In genomic region chr1:134381795-134382625, GRCm38 (mm10) we compare ENCODE assay signal across 9 mouse cellular contexts. TPM values are rescaled to one million over a fixed set of nuclear protein-coding genes. Genes with fewer than 3 reads are reported as not detected.
A peak's percentile ranks its signal among the peaks of the same experiment; 100 is the strongest.
DNase-seq lines count a peak whose midpoint lies in the region; ATAC-seq and TF ChIP-seq lines count a peak whose summit lies in the region.
"Had no signal": no experiment of that assay in that cellular context is flagged by ENCODE, and none has a peak within 500 bp of the region (broad histone marks: within the 10 kb centered on the region; RNA-seq: fewer than 3 reads in every experiment).

No protein-coding gene starts in this region.

- no peaks in the 10 kb centered on the region for H3K27me3 ChIP-seq in heart, postnatal 0 days (ENCODE audit: control insufficient read depth, insufficient read depth, low read length)
- H3K27me3 ChIP-seq in liver, embryonic 13.5 days = peaks cover 19% of the 10 kb centered on the region
- no peaks in the 10 kb centered on the region for H3K27me3 ChIP-seq in neural tube, embryonic 14.5 days (ENCODE audit: control insufficient read depth, insufficient read depth, low read length)

- no peak for TF ChIP-seq CTCF in heart, postnatal 0 days (IDR thresholded peaks at IDR 0.05; ENCODE audit: low read depth)

- peak overlapping the region; percentile 57 for H3K4me2 ChIP-seq in heart, postnatal 0 days (ENCODE audit: low read depth, low read length)
- H3K4me2 ChIP-seq in liver, embryonic 13.5 days = peak overlapping the region; percentile 52
- peak overlapping the region; percentile 45 for H3K4me2 ChIP-seq in neural tube, embryonic 14.5 days (ENCODE audit: low read depth, low read length)

- no peak for ATAC-seq in heart, postnatal 0 days (ENCODE audit: insufficient read depth, low read depth)
- ATAC-seq in liver, embryonic 13.5 days (ENCODE audit: low read depth) = no peak
- ATAC-seq in neural tube, embryonic 14.5 days (ENCODE audit: low read depth) = no peak

- 6% methylated on average over 19 of the region's 19 CpGs for WGBS in heart, postnatal 0 days
- 4% methylated on average over 19 of the region's 19 CpGs for WGBS in liver, embryonic 13.5 days (ENCODE audit: insufficient replicate concordance)
- WGBS in neural tube, embryonic 14.5 days = 13% methylated on average over 19 of the region's 19 CpGs

- no peak for TF ChIP-seq EP300 in heart, postnatal 0 days (IDR thresholded peaks at IDR 0.05; ENCODE audit: low read depth)

- peak; percentile 93 for DNase-seq in heart, adult 11 months
- no peak for DNase-seq in heart, postnatal 25 days (ENCODE audit: low spot score)
- DNase-seq in embryo, embryonic 11 days = peak; percentile 29
- DNase-seq in heart, postnatal 0 days (ENCODE audit: low spot score) = no peak
- no peak for DNase-seq in liver, embryonic 13.5 days
- DNase-seq in ovary, postnatal 14 days (ENCODE audit: low spot score) = no peak
- DNase-seq in ovary, postnatal 10 days (ENCODE audit: low spot score) = no peak

- intact Hi-C loops in heart, postnatal 25 days (cut with DNase I) = no loop called here

- H3K4me3 ChIP-seq in heart, postnatal 0 days (ENCODE audit: low read depth, low read length) = peak overlapping the region; percentile 23
- H3K4me3 ChIP-seq in liver, embryonic 13.5 days (replicated peaks) = peak overlapping the region; percentile 10
- peak overlapping the region; percentile 16; the same call in 1 of the 2 replicates for H3K4me3 ChIP-seq in neural tube, embryonic 14.5 days (ENCODE audit: low read depth, low read length)

- peak overlapping the region; percentile 37 for H3K27ac ChIP-seq in heart, postnatal 0 days (ENCODE audit: low read depth)
- no peak overlapping the region for H3K27ac ChIP-seq in liver, embryonic 13.5 days
- no peak overlapping the region for H3K27ac ChIP-seq in neural tube, embryonic 14.5 days (ENCODE audit: low read depth, low read length)

- peaks cover 5% of the 10 kb centered on the region; the same call in 1 of the 2 replicates for H3K4me1 ChIP-seq in heart, postnatal 0 days (ENCODE audit: control insufficient read depth, insufficient read depth)
- H3K4me1 ChIP-seq in liver, embryonic 13.5 days (replicated peaks) = peaks cover 5% of the 10 kb centered on the region
- no peaks in the 10 kb centered on the region for H3K4me1 ChIP-seq in neural tube, embryonic 14.5 days (ENCODE audit: control insufficient read depth, insufficient read depth, low read length)

- no peaks in the 10 kb centered on the region for H3K36me3 ChIP-seq in heart, postnatal 0 days (replicated peaks; ENCODE audit: control insufficient read depth, insufficient read depth, low read length)
- H3K36me3 ChIP-seq in liver, embryonic 13.5 days = no peaks in the 10 kb centered on the region
- no peaks in the 10 kb centered on the region for H3K36me3 ChIP-seq in neural tube, embryonic 14.5 days (ENCODE audit: control insufficient read depth, insufficient read depth, low read length)

- no peaks in the 10 kb centered on the region for H3K9me3 ChIP-seq in heart, postnatal 0 days (replicated peaks; ENCODE audit: control insufficient read depth, low read length)
- 0 out of 2 replicates have a peak, but pooled peaks cover 3% of the 10 kb centered on the region for H3K9me3 ChIP-seq in liver, embryonic 13.5 days (replicated peaks)
- no peaks in the 10 kb centered on the region for H3K9me3 ChIP-seq in neural tube, embryonic 14.5 days (ENCODE audit: control insufficient read depth, low read length)

- H3K9ac ChIP-seq in heart, postnatal 0 days (replicated peaks; ENCODE audit: low read depth, low read length) = peak overlapping the region; percentile 24; the same call in 1 of the 2 replicates
- 0 out of 2 replicates have a peak overlapping the region, but pooled peaks have one; percentile 10 for H3K9ac ChIP-seq in liver, embryonic 13.5 days
- no peak overlapping the region for H3K9ac ChIP-seq in neural tube, embryonic 14.5 days (replicated peaks; ENCODE audit: low read depth, low read length)

RNA-seq across cellular contexts. Expression of gene 4933406M09Rik, which starts 3.7 kb away (rescaled TPM):
- not detected for total RNA-seq in heart, postnatal 25 days (2021)
- total RNA-seq in heart, postnatal 0 days (2014; rRNA removed; ENCODE audit: low replicate concordance) = not detected in 2 replicates
- not detected in 2 replicates for polyA plus RNA-seq in heart, postnatal 0 days (2015; fragmentation: Nextera tagmentation; extraction: Ambion mirVana)
- not detected in 2 replicates for polyA plus RNA-seq in liver, embryonic 13.5 days (2015; fragmentation: Nextera tagmentation; extraction: Ambion mirVana)
- polyA plus RNA-seq in neural tube, embryonic 14.5 days (2014; fragmentation: Nextera tagmentation; extraction: Ambion mirVana) = not detected in 2 replicates
- polyA plus RNA-seq: frontal cortex, adult 2 months had no signal

RNA-seq across cellular contexts. Expression of gene Tmem183a, which starts 20.2 kb away (rescaled TPM):
- total RNA-seq in heart, postnatal 25 days (2021) = 10 to 100 TPM; 19.4 to 19.8 TPM
- total RNA-seq in heart, postnatal 0 days (2014; rRNA removed; ENCODE audit: low replicate concordance) = 51.8 and 59.8 TPM in 2 replicates
- 30.1 and 31.1 TPM in 2 replicates for polyA plus RNA-seq in heart, postnatal 0 days (2015; fragmentation: Nextera tagmentation; extraction: Ambion mirVana)
- polyA plus RNA-seq in liver, embryonic 13.5 days (2015; fragmentation: Nextera tagmentation; extraction: Ambion mirVana) = 58.8 and 67.9 TPM in 2 replicates
- polyA plus RNA-seq in neural tube, embryonic 14.5 days (2014; fragmentation: Nextera tagmentation; extraction: Ambion mirVana) = 120 and 122 TPM in 2 replicates

RNA-seq across cellular contexts. Expression of gene Cyb5r1, which starts 23.3 kb away (rescaled TPM):
- total RNA-seq in heart, postnatal 25 days (2021) = 10 to 100 TPM; 25.3 to 25.5 TPM
- total RNA-seq in heart, postnatal 0 days (2014; rRNA removed; ENCODE audit: low replicate concordance) = 34.4 and 40.0 TPM in 2 replicates
- 32.9 and 33.9 TPM in 2 replicates for polyA plus RNA-seq in heart, postnatal 0 days (2015; fragmentation: Nextera tagmentation; extraction: Ambion mirVana)
- 20.4 TPM in 2 replicates for polyA plus RNA-seq in liver, embryonic 13.5 days (2015; fragmentation: Nextera tagmentation; extraction: Ambion mirVana)
- polyA plus RNA-seq in neural tube, embryonic 14.5 days (2014; fragmentation: Nextera tagmentation; extraction: Ambion mirVana) = 16.2 and 19.2 TPM in 2 replicates

RNA-seq across cellular contexts. Expression of gene Adipor1, which starts 33.2 kb away (rescaled TPM):
- total RNA-seq in heart, postnatal 25 days (2021) = 100 to 1,000 TPM; 140 TPM
- 210 and 238 TPM in 2 replicates for total RNA-seq in heart, postnatal 0 days (2014; rRNA removed; ENCODE audit: low replicate concordance)
- polyA plus RNA-seq in heart, postnatal 0 days (2015; fragmentation: Nextera tagmentation; extraction: Ambion mirVana) = 123 and 124 TPM in 2 replicates
- polyA plus RNA-seq in liver, embryonic 13.5 days (2015; fragmentation: Nextera tagmentation; extraction: Ambion mirVana) = 130 and 138 TPM in 2 replicates
- polyA plus RNA-seq in neural tube, embryonic 14.5 days (2014; fragmentation: Nextera tagmentation; extraction: Ambion mirVana) = 84.4 and 87.4 TPM in 2 replicates

RNA-seq across cellular contexts. Expression of gene Ppfia4, which starts 49.3 kb away (rescaled TPM):
- total RNA-seq in heart, postnatal 25 days (2021) = 1 to 10 TPM; 1.6 to 1.9 TPM
- 5.2 and 12.3 TPM in 2 replicates for total RNA-seq in heart, postnatal 0 days (2014; rRNA removed; ENCODE audit: low replicate concordance)
- polyA plus RNA-seq in heart, postnatal 0 days (2015; fragmentation: Nextera tagmentation; extraction: Ambion mirVana) = 6.2 and 6.4 TPM in 2 replicates
- 1.1 and 1.2 TPM in 2 replicates for polyA plus RNA-seq in liver, embryonic 13.5 days (2015; fragmentation: Nextera tagmentation; extraction: Ambion mirVana)
- polyA plus RNA-seq in neural tube, embryonic 14.5 days (2014; fragmentation: Nextera tagmentation; extraction: Ambion mirVana) = 22.4 and 24.2 TPM in 2 replicates

Comparison
In these comparisons a context has a peak if more than half of its experiments do, and no peak if none do; other contexts are left out.
1. DNase-seq: peak in heart, adult 11 months (single experiment) and embryo, embryonic 11 days (single experiment); none in heart, postnatal 25 days (single experiment), heart, postnatal 0 days (single experiment), liver, embryonic 13.5 days (single experiment), ovary, postnatal 14 days (single experiment) and ovary, postnatal 10 days (single experiment).
2. Peak in every context shown above with its lines, with median percentiles within 50 percentile points of each other: H3K4me2 ChIP-seq and H3K4me3 ChIP-seq.